29 mouse cellular contexts compared by ENCODE assay signal in the genomic region with DNA sequence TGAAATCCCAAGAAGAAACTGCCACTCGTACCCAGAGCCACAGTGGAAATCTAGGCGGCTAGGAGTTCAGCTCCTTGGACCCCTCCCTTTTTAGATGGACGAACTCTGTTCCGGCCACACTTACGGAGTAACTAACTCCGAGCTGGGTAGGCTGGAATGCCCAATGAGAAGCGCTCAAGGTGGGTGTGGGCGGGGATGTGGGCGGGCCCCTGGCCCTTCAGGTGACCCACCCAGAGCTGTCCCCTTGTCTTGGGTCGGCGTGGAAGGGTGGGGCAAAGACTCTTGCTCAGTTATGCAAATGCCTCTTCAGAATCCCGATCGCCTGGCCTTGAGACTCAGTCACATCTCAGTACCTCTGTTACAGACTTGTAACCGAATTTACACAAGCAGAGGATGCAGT. TPM values are rescaled to one million over a fixed set of nuclear protein-coding genes. Genes with fewer than 3 reads are reported as not detected.
DNase-seq lines count a peak whose midpoint lies in the region; ATAC-seq and TF ChIP-seq lines count a peak whose summit lies in the region.
"Had no signal": no experiment of that assay in that cellular context is flagged by ENCODE, and none has a peak within 500 bp of the region (broad histone marks: within the 10 kb centered on the region; RNA-seq: fewer than 3 reads in every experiment).

TSS of gene Zfp42 (minus strand) at position 85 of the 400 bp plus-strand sequence.

- no peak within 1 kb of the TSS for H3K9ac ChIP-seq in heart, embryonic 15.5 days
- H3K9ac ChIP-seq in hindbrain, postnatal 0 days (replicated peaks; ENCODE audit: low read length): no peak within 1 kb of the TSS
- H3K9ac ChIP-seq: liver, embryonic 13.5 days; lung, embryonic 14.5 days had no signal

- TF ChIP-seq CTCF in testis, adult 2 months (IDR thresholded peaks at IDR 0.05; ENCODE audit: control insufficient read depth, insufficient read depth, insufficient replicate concordance, low read depth, low read length): no peak
- no peak for TF ChIP-seq CTCF in thymus, adult 2 months (IDR thresholded peaks at IDR 0.05; ENCODE audit: borderline replicate concordance, control insufficient read depth, extremely low read depth, insufficient read depth, low read length, poor library complexity)
- TF ChIP-seq CTCF in hindbrain, postnatal 0 days (IDR thresholded peaks at IDR 0.05; ENCODE audit: low read depth): no peak

- no peak for TF ChIP-seq POLR2A in testis, adult 2 months (IDR thresholded peaks at IDR 0.05; ENCODE audit: control insufficient read depth, low read depth, low read length)
- TF ChIP-seq POLR2A in thymus, adult 2 months (IDR thresholded peaks at IDR 0.05; ENCODE audit: control insufficient read depth, extremely low read depth, insufficient read depth, low read length, poor library complexity): no peak

- H3K4me3 ChIP-seq in heart, embryonic 15.5 days: no peak within 1 kb of the TSS
- H3K4me3 ChIP-seq in testis, adult 2 months (ENCODE audit: control insufficient read depth, low read depth, low read length): peak within 1 kb of the TSS; percentile 99
- H3K4me3 ChIP-seq in thymus, adult 2 months (ENCODE audit: control insufficient read depth, insufficient read depth, low read length): no peak within 1 kb of the TSS
- H3K4me3 ChIP-seq in hindbrain, postnatal 0 days (ENCODE audit: low read length): no peak within 1 kb of the TSS
- H3K4me3 ChIP-seq: erythroblast, embryonic 14.5 days; liver, embryonic 13.5 days; midbrain, embryonic 10.5 days had no signal

- no peak for ATAC-seq in heart, embryonic 15.5 days (replicated peaks; ENCODE audit: insufficient number of reproducible peaks, insufficient read depth, low FRiP score, low read depth)
- no peak for ATAC-seq in hindbrain, postnatal 0 days
- ATAC-seq: forebrain, embryonic 14.5 days; hindbrain, embryonic 16.5 days had no signal

- 42% methylated on average over 14 of the region's 14 CpGs for WGBS in heart, embryonic 15.5 days
- WGBS in thymus, adult 2 months: 56% methylated on average over 14 of the region's 14 CpGs
- WGBS in hindbrain, postnatal 0 days: 40% methylated on average over 14 of the region's 14 CpGs

- no peaks in the 10 kb centered on the region for H3K9me3 ChIP-seq in heart, embryonic 15.5 days (replicated peaks)
- H3K9me3 ChIP-seq in hindbrain, postnatal 0 days (ENCODE audit: low read length): no peaks in the 10 kb centered on the region
- H3K9me3 ChIP-seq: liver, embryonic 13.5 days had no signal

- H3K4me1 ChIP-seq in heart, embryonic 15.5 days (replicated peaks): no peaks in the 10 kb centered on the region
- peaks cover 11% of the 10 kb centered on the region for H3K4me1 ChIP-seq in testis, adult 2 months (ENCODE audit: control insufficient read depth, insufficient read depth, low read length)
- no peaks in the 10 kb centered on the region for H3K4me1 ChIP-seq in thymus, adult 2 months (replicated peaks; ENCODE audit: control insufficient read depth, insufficient read depth, low read length)
- no peaks in the 10 kb centered on the region for H3K4me1 ChIP-seq in hindbrain, postnatal 0 days (ENCODE audit: insufficient read depth, low read length)
- H3K4me1 ChIP-seq: liver, embryonic 13.5 days; midbrain, embryonic 10.5 days had no signal

- H3K27me3 ChIP-seq in heart, embryonic 15.5 days: no peaks in the 10 kb centered on the region
- no peaks in the 10 kb centered on the region for H3K27me3 ChIP-seq in testis, adult 2 months (ENCODE audit: control insufficient read depth, insufficient read depth, low read length)
- H3K27me3 ChIP-seq in thymus, adult 2 months (ENCODE audit: control insufficient read depth, insufficient read depth, low read length): no peaks in the 10 kb centered on the region
- H3K27me3 ChIP-seq in hindbrain, postnatal 0 days (ENCODE audit: insufficient read depth, low read length): no peaks in the 10 kb centered on the region
- H3K27me3 ChIP-seq: liver, embryonic 13.5 days had no signal

- intact Hi-C loops in heart, postnatal 10 days (cut with DNase I): no loop called here

- no peak within 1 kb of the TSS for H3K27ac ChIP-seq in heart, embryonic 15.5 days
- peak within 1 kb of the TSS; percentile 36; the same call in 1 of the 2 replicates for H3K27ac ChIP-seq in testis, adult 2 months (ENCODE audit: control insufficient read depth, insufficient read depth, low read depth, low read length)
- H3K27ac ChIP-seq in thymus, adult 2 months (ENCODE audit: control insufficient read depth, insufficient read depth, low read length): no peak within 1 kb of the TSS
- no peak within 1 kb of the TSS for H3K27ac ChIP-seq in hindbrain, postnatal 0 days
- H3K27ac ChIP-seq: liver, embryonic 13.5 days; macrophage; midbrain, embryonic 10.5 days had no signal

- no peaks in the 10 kb centered on the region for H3K36me3 ChIP-seq in heart, embryonic 15.5 days
- H3K36me3 ChIP-seq in testis, adult 2 months (ENCODE audit: control insufficient read depth, insufficient read depth, low read length): no peaks in the 10 kb centered on the region
- no peaks in the 10 kb centered on the region for H3K36me3 ChIP-seq in thymus, adult 2 months (ENCODE audit: control insufficient read depth, insufficient read depth, low read length)
- H3K36me3 ChIP-seq in hindbrain, postnatal 0 days (ENCODE audit: insufficient read depth, low read length): no peaks in the 10 kb centered on the region
- H3K36me3 ChIP-seq: liver, embryonic 13.5 days; midbrain, embryonic 10.5 days had no signal

- no peak for DNase-seq in heart, postnatal 10 days
- DNase-seq in testis, postnatal 10 days (ENCODE audit: low spot score): no peak
- DNase-seq in ZHBTc4 (ENCODE audit: low read depth, low spot score): peak; percentile 100
- DNase-seq in yolk sac, embryonic 10.5 days (ENCODE audit: low spot score): peak; percentile 66
- no peak for DNase-seq in thymus, adult 2 months
- no peak for DNase-seq in hindbrain, postnatal 0 days (ENCODE audit: low spot score)
- DNase-seq: cerebellum, adult 2 months; kidney, adult 11 months; kidney, postnatal 10 days; left cerebral cortex, postnatal 4 days; liver, embryonic 13.5 days; lung, embryonic 14.5 days; retina, postnatal 1 day; right cerebral cortex, postnatal 4 days; thymus, postnatal 4 days had no signal

- H3K4me2 ChIP-seq in heart, embryonic 15.5 days: peak within 1 kb of the TSS; percentile 39
- no peak within 1 kb of the TSS for H3K4me2 ChIP-seq in hindbrain, postnatal 0 days (ENCODE audit: low read depth, low read length)
- H3K4me2 ChIP-seq: liver, embryonic 13.5 days; lung, embryonic 14.5 days had no signal

RNA-seq across cellular contexts. Expression of gene Zfp42, which starts in this region (rescaled TPM):
- polyA plus RNA-seq in heart, embryonic 15.5 days (2015; fragmentation: Nextera tagmentation; extraction: Ambion mirVana): not detected in 2 replicates
- total RNA-seq in heart, postnatal 10 days (2021): not detected
- polyA plus RNA-seq in testis, adult 2 months (2012; rRNA removed): 3.8 and 4.0 TPM in 2 replicates
- not detected in 2 replicates for polyA plus RNA-seq in thymus, adult 2 months (2012; rRNA removed)
- not detected in 2 replicates for total RNA-seq in hindbrain, postnatal 0 days (2014; rRNA removed)
- not detected in 2 replicates for polyA plus RNA-seq in hindbrain, postnatal 0 days (2015; fragmentation: Nextera tagmentation; extraction: Ambion mirVana)
- total RNA-seq: adrenal gland, adult 18-20 months; gastrocnemius, postnatal 4 days; hematopoietic stem cell, adult 5-6 weeks; layer of hippocampus, adult 8-10 months; left cerebral cortex, adult 18-20 months; left cerebral cortex, postnatal 4 days; MEL; midbrain, postnatal 0 days had no signal
- polyA plus RNA-seq: cerebellum, adult 2 months; erythroblast, embryonic 14.5 days; forebrain, embryonic 14.5 days; hindbrain, embryonic 16.5 days; liver, embryonic 13.5 days; lung, embryonic 14.5 days; macrophage; midbrain, postnatal 0 days had no signal

Comparison
In these comparisons a context has a peak if more than half of its experiments do, and no peak if none do; other contexts are left out.
1. DNase-seq: peak in ZHBTc4 (single experiment) and yolk sac, embryonic 10.5 days (single experiment); none in heart, postnatal 10 days (0 of 2), testis, postnatal 10 days (single experiment), thymus, adult 2 months (single experiment) and hindbrain, postnatal 0 days (single experiment).